Mouse (Mus musculus) CH12.LX (cell line): ENCODE measurements around the gene Sbf2. TPM values are rescaled to one million over a fixed set of nuclear protein-coding genes. Genes with fewer than 3 reads are reported as not detected.
A peak's percentile ranks its signal among the peaks of the same experiment; 100 is the strongest.

Source experiments
- DNase-seq: peaks from one replicate; pipeline ENCODE4 v3.0.0-alpha.2; 2013; ENCODE audit errors: extremely low read depth
- H3K27ac ChIP-seq: 2 replicates; pipeline ENCODE4 v1.5.1; 2012; ENCODE audit warnings: low read depth, mild to moderate bottlenecking, control low read depth, moderate library complexity; ENCODE audit not compliant: insufficient read depth
- H3K27me3 ChIP-seq: replicated peaks from 2 replicates; pipeline ENCODE3; 2012; ENCODE audit warnings: inconsistent platforms
- H3K36me3 ChIP-seq, 2 experiments: replicated peaks in 1 of 2; 2 replicates each; pipeline versions ENCODE3 to v1.6.1; 2012; ENCODE audit warnings: inconsistent platforms in 1 of 2, low read length in 1 of 2, mild to moderate bottlenecking in 1 of 2, mixed read lengths in 1 of 2, moderate library complexity in 1 of 2; ENCODE audit not compliant: control insufficient read depth in 1 of 2, insufficient read depth in 1 of 2
- H3K4me1 ChIP-seq, 2 experiments: 2 replicates each; pipeline ENCODE4 v1.6.1; 2012; ENCODE audit warnings: inconsistent platforms in 1 of 2, moderate library complexity in 1 of 2; ENCODE audit not compliant: insufficient read depth in 2 of 2, control insufficient read depth in 1 of 2
- H3K4me2 ChIP-seq: 2 replicates; pipeline ENCODE4 v1.6.1; 2012; ENCODE audit warnings: low read depth, mild to moderate bottlenecking, control low read depth; ENCODE audit not compliant: poor library complexity, insufficient read depth, severe bottlenecking
- H3K4me3 ChIP-seq, 3 experiments: fragments of 150-350 bp in 1 of 3; sonication (generic) in 1 of 3; replicated peaks in 1 of 3; 2 replicates each; pipeline versions ENCODE3 to v1.5.1; 2011 to 2012; ENCODE audit warnings: low read depth in 2 of 3, low read length in 2 of 3, mild to moderate bottlenecking in 2 of 3, moderate library complexity in 2 of 3, control low read depth in 1 of 3, improper control_type of control experiment in 1 of 3, inconsistent platforms in 1 of 3, mixed read lengths in 1 of 3; ENCODE audit not compliant: poor library complexity in 1 of 3
- H3K79me2 ChIP-seq: replicated peaks from 2 replicates; pipeline ENCODE4 v1.6.1; 2012; ENCODE audit warnings: mild to moderate bottlenecking, moderate library complexity; ENCODE audit not compliant: control insufficient read depth, poor library complexity, insufficient read depth, severe bottlenecking; ENCODE audit errors: extremely low read depth
- H3K9ac ChIP-seq: 2 replicates; pipeline ENCODE4 v1.6.1; 2012; ENCODE audit warnings: low read depth, mild to moderate bottlenecking, control low read depth, moderate library complexity; ENCODE audit not compliant: insufficient read depth
- H3K9me3 ChIP-seq: replicated peaks from 2 replicates; pipeline ENCODE3; 2012; ENCODE audit warnings: low read length, inconsistent platforms, mixed read lengths
- BHLHE40 ChIP-seq: IDR thresholded peaks from 2 replicates; pipeline ENCODE4 v1.6.1; 2011; ENCODE audit warnings: mild to moderate bottlenecking, low read depth, low read length, improper control_type of control experiment
- CHD1 ChIP-seq: IDR thresholded peaks from 2 replicates; pipeline ENCODE4 v1.6.1; 2012; ENCODE audit warnings: low read depth, low read length, improper control_type of control experiment, inconsistent platforms
- CHD2 ChIP-seq: IDR thresholded peaks from 2 replicates; pipeline ENCODE4 v1.6.1; 2011; ENCODE audit warnings: low read length, improper control_type of control experiment
- CTCF ChIP-seq, 2 experiments: IDR thresholded peaks in 1 of 2; conservative IDR thresholded peaks in 1 of 2; 2 replicates each; pipeline ENCODE4 v1.5.1; 2011 to 2012; ENCODE audit warnings: low read depth in 2 of 2, low read length in 2 of 2, improper control_type of control experiment in 1 of 2, inconsistent platforms in 1 of 2, mild to moderate bottlenecking in 1 of 2, moderate library complexity in 1 of 2
- E2F4 ChIP-seq: IDR thresholded peaks from 2 replicates; pipeline ENCODE4 v1.6.1; 2011; ENCODE audit warnings: low read depth, low read length, improper control_type of control experiment; ENCODE audit not compliant: insufficient replicate concordance
- ELF1 ChIP-seq: IDR thresholded peaks from 2 replicates; pipeline ENCODE4 v1.6.1; 2014; ENCODE audit warnings: low read depth, mild to moderate bottlenecking, inconsistent platforms, low read length, improper control_type of control experiment
- EP300 ChIP-seq: IDR thresholded peaks from 2 replicates; pipeline ENCODE4 v1.6.1; 2011; ENCODE audit warnings: low read length, improper control_type of control experiment
- ETS1 ChIP-seq: conservative IDR thresholded peaks from 2 replicates; pipeline ENCODE4 v1.6.1; 2012; ENCODE audit warnings: low read depth, mild to moderate bottlenecking, inconsistent platforms, low read length, improper control_type of control experiment, moderate library complexity
- GABPA ChIP-seq: IDR thresholded peaks from 2 replicates; pipeline ENCODE4 v1.6.1; 2012; ENCODE audit warnings: low read depth, low read length, improper control_type of control experiment, inconsistent platforms; ENCODE audit not compliant: insufficient replicate concordance
- HCFC1 ChIP-seq: IDR thresholded peaks from 2 replicates; pipeline ENCODE4 v1.6.1; 2012; ENCODE audit warnings: low read depth, mild to moderate bottlenecking, inconsistent platforms, low read length, improper control_type of control experiment
- IRF4 ChIP-seq: IDR thresholded peaks from 2 replicates; pipeline ENCODE4 v1.6.1; 2014; ENCODE audit warnings: low read depth, mild to moderate bottlenecking, inconsistent platforms, low read length, improper control_type of control experiment
- JUN ChIP-seq: IDR thresholded peaks from 2 replicates; pipeline ENCODE4 v1.6.1; 2011; ENCODE audit warnings: low read depth, mild to moderate bottlenecking, low read length, improper control_type of control experiment, moderate library complexity; ENCODE audit not compliant: insufficient read depth
- JUND ChIP-seq: conservative IDR thresholded peaks from 2 replicates; pipeline ENCODE4 v1.6.1; 2011; ENCODE audit warnings: low read depth, low read length, improper control_type of control experiment
- KAT2A ChIP-seq: IDR thresholded peaks from 2 replicates; pipeline ENCODE4 v1.6.1; 2012; ENCODE audit warnings: low read length, improper control_type of control experiment, inconsistent platforms; ENCODE audit not compliant: insufficient replicate concordance
- MAFK ChIP-seq: IDR thresholded peaks from 2 replicates; pipeline ENCODE4 v1.6.1; 2011; ENCODE audit warnings: low read length, improper control_type of control experiment; ENCODE audit not compliant: insufficient replicate concordance
- MAX ChIP-seq: IDR thresholded peaks from 2 replicates; pipeline ENCODE4 v1.6.1; 2011; ENCODE audit warnings: low read length, improper control_type of control experiment
- MAZ ChIP-seq: IDR thresholded peaks from 2 replicates; pipeline ENCODE4 v1.6.1; 2012; ENCODE audit warnings: low read depth, mild to moderate bottlenecking, inconsistent platforms, low read length, improper control_type of control experiment, moderate library complexity
- MEF2A ChIP-seq: IDR thresholded peaks from 2 replicates; pipeline ENCODE4 v1.6.1; 2014; ENCODE audit warnings: low read depth, mild to moderate bottlenecking, inconsistent platforms, low read length, improper control_type of control experiment, borderline replicate concordance
- MXI1 ChIP-seq: IDR thresholded peaks from 2 replicates; pipeline ENCODE4 v1.6.1; 2011; ENCODE audit warnings: mild to moderate bottlenecking, low read depth, low read length, improper control_type of control experiment
- MYC ChIP-seq: IDR thresholded peaks from 2 replicates; pipeline ENCODE4 v1.6.1; 2011; ENCODE audit warnings: low read depth, mild to moderate bottlenecking, improper control_type of control experiment, low read length
- NELFE ChIP-seq: IDR thresholded peaks from 2 replicates; pipeline ENCODE4 v1.6.1; 2011; ENCODE audit warnings: low read depth, low read length, improper control_type of control experiment
- NRF1 ChIP-seq: IDR thresholded peaks from 2 replicates; pipeline ENCODE4 v1.6.1; 2014; ENCODE audit warnings: low read depth, mild to moderate bottlenecking, inconsistent platforms, low read length, improper control_type of control experiment, moderate library complexity
- PAX5 ChIP-seq: IDR thresholded peaks from 2 replicates; pipeline ENCODE4 v1.6.1; 2012; ENCODE audit warnings: low read length, inconsistent platforms, mixed read lengths
- POLR2A ChIP-seq: IDR thresholded peaks from 2 replicates; pipeline ENCODE4 v1.6.1; 2011; ENCODE audit warnings: low read depth, mild to moderate bottlenecking, improper control_type of control experiment, low read length
- POLR2AphosphoS2 ChIP-seq: IDR thresholded peaks from 2 replicates; pipeline ENCODE4 v1.6.1; 2011; ENCODE audit warnings: low read depth, low read length, improper control_type of control experiment
- RAD21 ChIP-seq: IDR thresholded peaks from 2 replicates; pipeline ENCODE4 v1.6.1; 2011; ENCODE audit warnings: low read depth, mild to moderate bottlenecking, low read length, improper control_type of control experiment, moderate library complexity
- RCOR1 ChIP-seq: conservative IDR thresholded peaks from 2 replicates; pipeline ENCODE4 v1.6.1; 2012; ENCODE audit warnings: low read depth, mild to moderate bottlenecking, inconsistent platforms, low read length, improper control_type of control experiment
- SIN3A ChIP-seq: IDR thresholded peaks from 2 replicates; pipeline ENCODE4 v1.6.1; 2012; ENCODE audit warnings: low read length, improper control_type of control experiment, inconsistent platforms
- SMC3 ChIP-seq: IDR thresholded peaks from 2 replicates; pipeline ENCODE4 v1.6.1; 2011; ENCODE audit warnings: low read depth, low read length, improper control_type of control experiment
- TBP ChIP-seq: conservative IDR thresholded peaks from 2 replicates; pipeline ENCODE4 v1.6.1; 2011; ENCODE audit warnings: low read depth, low read length, improper control_type of control experiment
- TCF12 ChIP-seq: IDR thresholded peaks from 2 replicates; pipeline ENCODE4 v1.6.1; 2014; ENCODE audit warnings: low read depth, mild to moderate bottlenecking, inconsistent platforms, low read length, improper control_type of control experiment
- UBTF ChIP-seq: IDR thresholded peaks from 2 replicates; pipeline ENCODE4 v1.6.1; 2012; ENCODE audit warnings: low read depth, mild to moderate bottlenecking, inconsistent platforms, low read length, improper control_type of control experiment, moderate library complexity
- USF1 ChIP-seq: IDR thresholded peaks from 2 replicates; pipeline ENCODE4 v1.6.1; 2014; ENCODE audit warnings: low read depth, mild to moderate bottlenecking, inconsistent platforms, low read length, improper control_type of control experiment
- USF2 ChIP-seq: conservative IDR thresholded peaks from 2 replicates; pipeline ENCODE4 v1.6.1; 2011; ENCODE audit warnings: low read depth, low read length, improper control_type of control experiment
- ZC3H11A ChIP-seq: IDR thresholded peaks from 2 replicates; pipeline ENCODE4 v1.6.1; 2012; ENCODE audit warnings: low read depth, mild to moderate bottlenecking, inconsistent platforms, low read length, improper control_type of control experiment
- ZKSCAN1 ChIP-seq: IDR thresholded peaks from 2 replicates; pipeline ENCODE4 v1.6.1; 2012; ENCODE audit warnings: low read depth, inconsistent platforms, low read length, improper control_type of control experiment, borderline replicate concordance
- ZMIZ1 ChIP-seq: IDR thresholded peaks from 2 replicates; pipeline ENCODE4 v1.6.1; 2012; ENCODE audit warnings: low read depth, mild to moderate bottlenecking, inconsistent platforms, low read length, improper control_type of control experiment
- ZNF384 ChIP-seq: IDR thresholded peaks from 2 replicates; pipeline ENCODE4 v1.6.1; 2012; ENCODE audit warnings: low read depth, low read length, improper control_type of control experiment, inconsistent platforms
- dilution Hi-C: fragments of 300-500 bp; cut with MboI; formaldehyde crosslinking; loops from 2 replicates; pipeline ENCODE4 v1.14.3; 2020; ENCODE audit warnings: low sequenced_read_pairs; ENCODE audit not compliant: extremely low pct_unique_long_range_greater_than_20kb, extremely low pct_ligation_motif_present
- in situ Hi-C: fragments of 300-500 bp; cut with MboI; formaldehyde crosslinking; loops from 3 replicates; pipeline ENCODE4 v1.14.3; 2019; ENCODE audit warnings: low sequenced_read_pairs, low pct_ligation_motif_present, low pct_unique_long_range_greater_than_20kb, mixed read lengths
- polyA plus RNA-seq: library from polyadenylated mRNA; unstranded; fragments of >175 nt; gene quantifications from 2 replicates; pipeline ENCODE4 v1.2.1, GENCODE M21; 2012; ENCODE audit warnings: low read depth; ENCODE audit not compliant: insufficient read length
- total RNA-seq, 2 experiments: library from RNA; depleted of rRNA; stranded (reverse); fragments of 300-350 nt in 1 of 2; fragments of >200 nt in 1 of 2; gene quantifications; 2 replicates each; pipeline ENCODE4 v1.2.3; 2012 to 2014

Sbf2 gene
- total and polyA plus RNA-seq, 3 experiments = 9.5 to 21.5 (median 11.4) TPM

GRCm38 (mm10) chr7:110282797-110283196 lies 331.9 kb downstream of the Sbf2 start:
- Histone ChIP-seq H3K4me1 (peaks cover 54 to 95% of the 10 kb centered on the region in 2 experiments), H3K4me2 (peak overlapping the region; percentile 46; the same call in 1 of the 2 replicates), H3K79me2 (peaks cover 4% of the 10 kb centered on the region; the same call in 1 of the 2 replicates), H3K9me3 (no peaks in the 10 kb centered on the region), H3K27ac (peak overlapping the region; percentile 77), H3K27me3 (no peaks in the 10 kb centered on the region), H3K9ac (no peak overlapping the region; the same call in 1 of the 2 replicates), H3K4me3 (no peak overlapping the region), H3K36me3 (peaks cover 53 to 73% of the 10 kb centered on the region in 2 experiments)
- DNase-seq = peak; percentile 92
- in situ Hi-C loops = loop anchor here (25.0 kb wide), 1 partner anchor 155 kb away; no protein-coding TSS in a partner anchor
- dilution Hi-C loops = no loop called here
- TF ChIP-seq POLR2A (peak; percentile 58), SMC3 (peak; percentile 29), TBP (peak; percentile 60), KAT2A (0 out of 2 replicates have a peak, but pooled peaks have one; percentile 39), ZNF384 (no peak; the same call in 1 of the 2 replicates), MAZ (0 out of 2 replicates have a peak, but pooled peaks have one; percentile 62), CHD1 (peak; percentile 88; the same call in 1 of the 2 replicates), USF2 (no peak), SIN3A (peak; percentile 84), ZKSCAN1 (no peak), CHD2 (peak; percentile 48; the same call in 1 of the 2 replicates), POLR2AphosphoS2 (peak; percentile 84), MYC (peak; percentile 81), E2F4 (no peak), RCOR1 (peak; percentile 86), JUND (no peak), EP300 (peak; percentile 85), ZC3H11A (no peak), IRF4 (peak; percentile 94), TCF12 (peak; percentile 92), USF1 (no peak), UBTF (peak; percentile 83; the same call in 1 of the 2 replicates), GABPA (no peak), NELFE (peak; percentile 53; the same call in 1 of the 2 replicates), ETS1 (peak; percentile 85), MAX (no peak; the same call in 1 of the 2 replicates), ELF1 (peak; percentile 49; the same call in 1 of the 2 replicates), MEF2A (peak; percentile 86), JUN (0 out of 2 replicates have a peak, but pooled peaks have one; percentile 3), MAFK (no peak), NRF1 (0 out of 2 replicates have a peak, but pooled peaks have one; percentile 36), CTCF (conservative IDR thresholded peaks at IDR 0.05 in 1 of 2, IDR thresholded peaks at IDR 0.05 in 1 of 2; ENCODE audit: low read depth in 2 of 2, low read length in 2 of 2) (no peak), BHLHE40 (peak; percentile 82), ZMIZ1 (no peak; the same call in 1 of the 2 replicates), HCFC1 (0 out of 2 replicates have a peak, but pooled peaks have one; percentile 31), PAX5 (no peak), MXI1 (peak; percentile 62), RAD21 (no peak; the same call in 1 of the 2 replicates)
- TF ChIP-seq, all 38 proteins: peak for 24
